Mouse (Mus musculus): Measurements from ENCODE around the gene Mrps18a. TPM values are rescaled to one million over a fixed set of nuclear protein-coding genes. Genes with fewer than 3 reads are reported as not detected.

Mrps18a gene
- 10 to 100 TPM; 23.0 to 23.2 TPM for total RNA-seq (2023)

DNA sequence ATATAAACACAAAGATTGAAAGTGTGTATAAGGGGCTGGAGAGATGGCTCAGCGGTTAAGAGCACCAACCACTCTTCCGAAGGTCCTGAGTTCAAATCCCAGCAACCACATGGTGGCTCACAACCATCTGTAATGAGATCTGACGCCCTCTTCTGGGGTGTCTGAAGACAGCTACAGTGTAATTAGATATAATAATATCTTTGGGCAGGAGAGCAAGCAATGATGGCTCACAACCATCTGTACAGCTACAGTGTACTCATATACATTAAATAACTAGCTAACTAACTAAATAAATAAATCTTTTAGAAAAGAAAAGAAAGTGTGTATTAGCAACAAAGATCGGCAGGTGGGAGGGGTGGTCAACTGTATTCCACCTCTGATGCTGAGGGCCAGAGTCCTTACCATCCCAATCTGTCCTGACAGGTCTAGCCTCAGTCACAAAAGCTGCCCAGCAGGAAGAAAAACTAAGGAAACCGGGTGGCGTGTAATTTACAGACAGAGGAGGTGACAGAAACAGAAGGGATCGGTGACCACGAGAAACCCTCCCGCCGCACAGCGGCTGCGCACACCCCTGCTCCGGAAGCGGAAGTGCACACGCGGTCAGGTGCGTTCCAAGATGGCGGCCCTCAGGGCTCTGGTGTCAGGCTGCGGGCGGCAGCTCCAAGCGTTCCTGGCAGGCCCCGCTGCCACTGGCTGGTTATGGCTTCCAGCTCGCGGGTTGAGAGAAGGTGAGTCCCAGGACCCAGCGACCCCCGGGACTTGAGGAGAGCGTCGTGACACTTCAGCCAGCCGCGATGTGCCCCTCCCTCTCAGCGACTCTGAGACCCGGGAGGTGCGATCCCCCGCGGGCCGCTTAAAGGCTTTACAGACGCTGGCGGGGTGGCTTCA, at the start of gene Mrps18a:
Gene Mrps18a (plus strand): TSS at position 585 of the 888 bp plus-strand sequence.

GRCm38 (mm10) chr17:46143578-46144423, 33.0 kb downstream of the Mrps18a start, which contains the start of gene Rsph9:
Rsph9 (minus strand) TSS chr17:46144216.

DNA sequence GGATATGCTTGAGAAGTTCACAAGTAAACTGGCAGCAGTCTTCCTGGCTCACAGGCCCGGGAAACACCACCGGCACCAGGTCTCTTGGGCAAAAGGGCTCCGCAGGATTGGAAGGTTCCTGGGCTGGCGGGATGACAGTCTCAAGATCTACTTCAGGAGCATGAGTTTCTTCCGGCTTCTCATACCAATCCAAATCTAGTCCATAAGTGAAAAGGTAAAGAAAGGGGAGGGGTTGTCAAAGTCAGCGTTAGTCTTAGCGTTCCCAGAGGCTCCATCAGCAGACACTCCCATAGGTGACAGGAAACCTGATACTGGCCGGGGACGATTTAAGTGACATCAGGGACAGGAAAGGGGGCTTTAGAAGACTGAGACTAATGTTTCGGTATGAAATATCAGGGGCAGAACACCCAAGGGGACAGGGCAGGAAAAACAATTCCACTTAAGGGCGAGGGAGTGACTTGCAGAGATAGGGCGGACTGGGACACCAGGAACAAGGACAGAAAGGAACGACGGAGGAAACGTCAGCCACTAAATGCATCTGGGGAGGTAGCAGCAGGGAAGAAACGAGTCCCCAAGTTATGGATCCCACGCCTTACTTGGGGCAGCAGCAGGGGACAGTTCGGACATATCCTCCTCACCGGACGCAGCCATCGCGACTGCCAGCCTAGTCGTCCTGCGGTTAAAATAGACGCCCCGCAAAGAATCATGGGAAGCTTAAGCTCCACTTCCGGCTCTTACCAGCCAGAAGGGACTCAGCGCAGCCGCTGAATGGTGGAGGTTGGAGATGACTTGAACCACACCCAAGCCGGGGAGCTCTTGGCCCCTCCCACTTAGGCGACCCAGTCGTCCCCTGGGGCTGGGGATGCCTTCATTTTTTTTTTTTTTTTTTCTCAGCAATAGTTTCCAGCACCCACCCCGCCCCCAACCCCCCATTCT, 42.3 kb downstream of the Mrps18a start, which contains the start of gene Mad2l1bp:
Gene Mad2l1bp (minus strand): TSS at position 707 of the 936 bp plus-strand sequence.

DNA sequence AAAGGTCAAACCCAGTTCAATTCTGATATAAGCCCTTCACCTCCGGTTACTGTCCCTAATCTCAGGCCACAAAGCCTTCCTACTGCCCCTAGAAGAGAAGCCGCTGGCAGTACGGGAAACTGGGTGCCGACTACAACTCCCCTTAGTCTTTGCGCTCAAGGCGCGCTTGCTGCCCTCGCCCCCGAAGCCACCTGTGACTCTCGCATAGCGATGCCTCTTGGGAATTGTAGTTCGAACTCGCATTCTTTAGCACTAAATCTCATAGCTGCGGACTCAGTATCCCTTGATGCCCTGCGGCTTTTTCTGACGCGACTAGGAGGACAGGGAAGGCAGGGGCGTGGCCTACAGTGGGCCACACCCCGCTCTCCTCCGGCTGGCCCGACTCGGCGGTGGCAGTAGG, 49.9 kb downstream of the Mrps18a start, which contains the start of gene Gtpbp2:
Gene Gtpbp2 (plus strand): TSS at position 347 of the 400 bp plus-strand sequence.

Other genes with a start within 250 kb of the Mrps18a start
- 10 to 100 TPM; 37.8 to 39.6 TPM for gene Vegfa, start 78.6 kb upstream of the Mrps18a start, total RNA-seq (2023)
- gene Rsph9, start 33.2 kb downstream of the Mrps18a start, total RNA-seq (2023): 1 to 10 TPM in 1 of 2 experiments, under 1 TPM in 1; 0.62 to 1.3 TPM
- 10 to 100 TPM; 17.5 to 21.9 TPM for gene Mad2l1bp, start 42.6 kb downstream of the Mrps18a start, total RNA-seq (2023)
- gene Gtpbp2, start 50.0 kb downstream of the Mrps18a start, total RNA-seq (2023): 100 to 1,000 TPM; 124 to 126 TPM
- 10 to 100 TPM; 18.3 to 20.1 TPM for gene Polh, start 91.7 kb downstream of the Mrps18a start, total RNA-seq (2023)
- gene Xpo5, start 91.8 kb downstream of the Mrps18a start, total RNA-seq (2023): 10 to 100 TPM; 21.3 to 22.6 TPM
- gene Polr1c, start 137.1 kb downstream of the Mrps18a start, total RNA-seq (2023): 10 to 100 TPM; 20.6 to 23.0 TPM
- 10 to 100 TPM; 86.2 to 94.1 TPM for gene Yipf3, start 137.1 kb downstream of the Mrps18a start, total RNA-seq (2023)
- 1 to 10 TPM; 1.0 to 1.2 TPM for gene Lrrc73, start 142.5 kb downstream of the Mrps18a start, total RNA-seq (2023)
- gene Tjap1, start 172.0 kb downstream of the Mrps18a start, total RNA-seq (2023): 10 to 100 TPM; 23.3 to 27.7 TPM
- gene Dlk2, start 186.4 kb downstream of the Mrps18a start, total RNA-seq (2023): not detected
- gene Abcc10, start 217.4 kb downstream of the Mrps18a start, total RNA-seq (2023): 1 to 10 TPM; 5.3 to 5.9 TPM